In the genomic region with DNA sequence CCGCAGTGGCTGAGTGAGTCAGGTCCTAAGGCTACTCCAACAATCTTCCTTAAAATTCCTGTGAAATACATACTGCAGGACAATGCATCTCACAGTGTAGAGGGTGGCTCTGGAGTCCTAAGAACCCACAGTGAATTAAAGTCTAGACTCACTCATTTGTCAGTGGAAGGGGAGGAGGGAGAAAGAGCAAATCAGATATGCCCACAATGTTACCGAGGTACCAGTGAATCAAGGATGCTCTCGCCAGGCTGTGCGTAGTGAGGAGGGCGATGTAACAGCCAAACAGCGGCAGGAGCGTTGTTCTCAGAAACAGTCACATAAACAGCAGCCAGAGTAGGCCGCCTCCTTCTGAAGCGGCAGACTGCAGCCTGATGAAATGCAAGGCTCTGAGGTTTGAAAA, we compare ENCODE assay signal across 9 mouse cellular contexts.
A peak's percentile ranks its signal among the peaks of the same experiment; 100 is the strongest.
DNase-seq lines count a peak whose midpoint lies in the region; ATAC-seq and TF ChIP-seq lines count a peak whose summit lies in the region.
"Had no signal": no experiment of that assay in that cellular context is flagged by ENCODE, and none has a peak within 500 bp of the region (broad histone marks: within the 10 kb centered on the region; RNA-seq: fewer than 3 reads in every experiment).

No protein-coding gene starts in this region.

- H3K9ac ChIP-seq in hindbrain, embryonic 11.5 days (ENCODE audit: low read depth, low read length): no peak overlapping the region
- no peak overlapping the region for H3K9ac ChIP-seq in limb, embryonic 14.5 days (ENCODE audit: low read depth, low read length, severe bottlenecking)
- H3K9ac ChIP-seq: liver, embryonic 13.5 days had no signal

- H3K4me2 ChIP-seq in hindbrain, embryonic 11.5 days (replicated peaks; ENCODE audit: low read depth, low read length): no peak overlapping the region
- peak overlapping the region; percentile 21 for H3K4me2 ChIP-seq in limb, embryonic 14.5 days (replicated peaks; ENCODE audit: low read depth, low read length, severe bottlenecking)
- H3K4me2 ChIP-seq: liver, embryonic 13.5 days had no signal

- peak; percentile 20; the same call in 1 of the 2 replicates for ATAC-seq in hindbrain, embryonic 11.5 days (ENCODE audit: low FRiP score)
- ATAC-seq in limb, embryonic 14.5 days (ENCODE audit: low FRiP score, low read depth): no peak
- no peak for ATAC-seq in granulocyte monocyte progenitor cell, adult 5-6 weeks (replicated peaks; ENCODE audit: poor library complexity, severe bottlenecking)

- peak overlapping the region; percentile 36 for H3K4me3 ChIP-seq in cerebellum, adult 2 months (replicated peaks; ENCODE audit: insufficient read depth, low read depth, low read length)
- H3K4me3 ChIP-seq in hindbrain, embryonic 11.5 days (ENCODE audit: low read depth, low read length): no peak overlapping the region
- no peak overlapping the region for H3K4me3 ChIP-seq in limb, embryonic 14.5 days (replicated peaks; ENCODE audit: low read length)
- H3K4me3 ChIP-seq: liver, embryonic 13.5 days had no signal

- H3K27me3 ChIP-seq in cerebellum, adult 2 months (ENCODE audit: control insufficient read depth, insufficient read depth, low read length): no peaks in the 10 kb centered on the region
- H3K27me3 ChIP-seq in hindbrain, embryonic 11.5 days (ENCODE audit: control insufficient read depth, insufficient read depth, low read length): no peaks in the 10 kb centered on the region
- H3K27me3 ChIP-seq in limb, embryonic 14.5 days (ENCODE audit: control insufficient read depth, insufficient read depth, low read length): no peaks in the 10 kb centered on the region
- H3K27me3 ChIP-seq: liver, embryonic 13.5 days had no signal

- 34% methylated on average over 9 of the region's 9 CpGs for WGBS in cerebellum, adult 2 months
- WGBS in hindbrain, embryonic 11.5 days: 48% methylated on average over 9 of the region's 9 CpGs
- 32% methylated on average over 9 of the region's 9 CpGs for WGBS in limb, embryonic 14.5 days

- peak; percentile 3 for DNase-seq in ES-CJ7 (ENCODE audit: low read depth, low spot score)
- peak; percentile 16 to 27 for DNase-seq in cerebellum, adult 2 months
- peak; percentile 10 for DNase-seq in hindbrain, embryonic 11.5 days (ENCODE audit: low spot score)
- DNase-seq in limb, embryonic 14.5 days (ENCODE audit: low spot score): no peak
- no peak for DNase-seq in gastrocnemius, postnatal 25 days
- no peak for DNase-seq in kidney, adult 18-20 months
- DNase-seq in spleen, postnatal 14 days (ENCODE audit: low spot score in 2 of 2): no peak
- DNase-seq: liver, embryonic 13.5 days had no signal

- TF ChIP-seq CTCF in cerebellum, adult 2 months (IDR thresholded peaks at IDR 0.05; ENCODE audit: borderline replicate concordance, insufficient read depth, low read depth, low read length): no peak

- no peaks in the 10 kb centered on the region for H3K36me3 ChIP-seq in hindbrain, embryonic 11.5 days (ENCODE audit: control insufficient read depth, insufficient read depth, low read length)
- H3K36me3 ChIP-seq in limb, embryonic 14.5 days (ENCODE audit: control insufficient read depth, insufficient read depth, low read length): no peaks in the 10 kb centered on the region
- H3K36me3 ChIP-seq: liver, embryonic 13.5 days had no signal

- no peak for TF ChIP-seq POLR2A in cerebellum, adult 2 months (IDR thresholded peaks at IDR 0.05; ENCODE audit: borderline replicate concordance, insufficient read depth, low read length)
- TF ChIP-seq POLR2A in limb, embryonic 14.5 days (IDR thresholded peaks at IDR 0.05; ENCODE audit: borderline replicate concordance, extremely low read depth, insufficient read depth, insufficient read length): no peak

- H3K4me1 ChIP-seq in cerebellum, adult 2 months (ENCODE audit: control insufficient read depth, insufficient read depth, low read length): no peaks in the 10 kb centered on the region
- H3K4me1 ChIP-seq in hindbrain, embryonic 11.5 days (replicated peaks; ENCODE audit: control insufficient read depth, insufficient read depth, low read length): no peaks in the 10 kb centered on the region
- H3K4me1 ChIP-seq in limb, embryonic 14.5 days (ENCODE audit: control insufficient read depth, insufficient read depth, low read length): peaks cover 12% of the 10 kb centered on the region; the same call in 1 of the 2 replicates
- H3K4me1 ChIP-seq: liver, embryonic 13.5 days had no signal

- no peaks in the 10 kb centered on the region for H3K9me3 ChIP-seq in hindbrain, embryonic 11.5 days (ENCODE audit: control insufficient read depth, low read length)
- H3K9me3 ChIP-seq in limb, embryonic 14.5 days (ENCODE audit: control insufficient read depth, low read length): no peaks in the 10 kb centered on the region
- H3K9me3 ChIP-seq: liver, embryonic 13.5 days had no signal

- no peak overlapping the region for H3K27ac ChIP-seq in cerebellum, adult 2 months (ENCODE audit: insufficient read depth, low read length)
- H3K27ac ChIP-seq in hindbrain, embryonic 11.5 days (ENCODE audit: low read depth, low read length): no peak overlapping the region
- H3K27ac ChIP-seq in limb, embryonic 14.5 days (replicated peaks; ENCODE audit: low read depth, low read length): 0 out of 2 replicates have a peak overlapping the region, but pooled peaks have one; percentile 26
- H3K27ac ChIP-seq: liver, embryonic 13.5 days had no signal

Comparison
In these comparisons a context has a peak if more than half of its experiments do, and no peak if none do; other contexts are left out.
1. DNase-seq: peak in ES-CJ7 (single experiment), cerebellum, adult 2 months (2 of 2) and hindbrain, embryonic 11.5 days (single experiment); none in limb, embryonic 14.5 days (single experiment), gastrocnemius, postnatal 25 days (single experiment), kidney, adult 18-20 months (single experiment) and spleen, postnatal 14 days (0 of 2).